Mouse (Mus musculus) right cerebral cortex, adult 2 months (tissue): ENCODE measurements around the gene Cfdp1.
"Not testable (repeated sequence)": the region's sequence is repeated elsewhere in the genome, so short reads cannot be mapped to it uniquely, and the experiment has no call there.

Source experiments
- DNase-seq, 2 experiments: peaks; one replicate each; pipeline ENCODE4 v3.0.0; 2021 to 2022; ENCODE audit warnings: low spot score in 2 of 2

Gene Cfdp1

DNA sequence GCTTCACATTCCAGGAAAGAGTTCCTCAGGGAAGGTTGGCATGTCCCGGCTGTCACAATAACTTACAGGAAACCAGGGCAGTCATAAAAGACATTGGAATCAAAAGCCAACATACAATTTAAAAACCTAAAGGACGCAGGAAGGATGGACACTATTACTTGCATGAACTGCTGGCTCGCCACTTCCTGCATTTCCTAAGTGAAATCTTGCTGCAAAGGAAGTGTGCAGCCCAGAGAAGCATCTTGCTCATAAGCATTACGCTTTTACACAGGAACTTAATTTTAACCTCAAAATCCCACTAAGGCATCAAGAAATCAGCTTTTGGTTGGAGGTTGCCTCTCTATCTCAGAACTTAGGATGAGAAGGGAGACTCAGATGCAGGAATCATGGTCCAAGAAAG lies 9.2 kb upstream of the Cfdp1 start:
- no peak for DNase-seq

DNA sequence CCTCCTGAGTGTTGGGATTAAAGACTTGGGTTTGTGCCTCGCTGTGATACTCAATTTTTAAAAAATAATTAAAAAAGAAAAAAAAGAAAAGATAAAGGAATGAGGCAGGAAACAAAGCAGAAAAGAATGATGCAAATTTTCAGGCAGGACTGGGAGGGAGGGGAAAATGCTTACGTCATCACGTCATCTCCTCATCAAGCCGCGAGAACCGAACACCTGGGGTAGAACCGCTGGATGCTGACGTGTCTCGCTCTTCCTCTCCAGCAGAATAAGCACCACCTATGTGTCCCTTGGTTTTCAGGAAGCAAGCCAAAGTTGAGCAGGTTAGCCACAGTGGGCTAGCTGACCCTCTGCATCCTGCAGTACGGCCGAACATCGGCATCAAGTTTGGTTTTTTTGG lies 1.9 kb upstream of the Cfdp1 start:
- no peak for DNase-seq

DNA sequence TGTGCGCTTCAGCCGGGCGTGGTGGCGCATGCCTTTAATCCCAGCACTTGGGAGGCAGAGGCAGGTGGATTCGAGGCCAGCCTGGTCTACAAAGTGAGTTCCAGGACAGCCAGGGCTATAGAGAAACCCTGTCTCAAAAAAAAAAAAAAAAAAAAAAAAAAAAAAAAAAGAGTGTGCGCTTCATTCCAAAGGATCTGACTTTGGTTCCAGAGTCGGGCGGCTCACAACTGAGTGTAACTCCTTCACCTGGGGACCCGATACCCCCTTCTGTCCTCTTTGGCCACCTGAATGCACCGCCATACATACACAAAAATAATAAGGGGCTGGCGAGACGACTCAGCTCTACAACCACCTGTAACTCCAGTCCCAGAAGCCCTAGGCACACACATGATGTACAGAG lies 872 bp downstream of the Cfdp1 start:
- DNase-seq = not testable (repeated sequence)

DNA sequence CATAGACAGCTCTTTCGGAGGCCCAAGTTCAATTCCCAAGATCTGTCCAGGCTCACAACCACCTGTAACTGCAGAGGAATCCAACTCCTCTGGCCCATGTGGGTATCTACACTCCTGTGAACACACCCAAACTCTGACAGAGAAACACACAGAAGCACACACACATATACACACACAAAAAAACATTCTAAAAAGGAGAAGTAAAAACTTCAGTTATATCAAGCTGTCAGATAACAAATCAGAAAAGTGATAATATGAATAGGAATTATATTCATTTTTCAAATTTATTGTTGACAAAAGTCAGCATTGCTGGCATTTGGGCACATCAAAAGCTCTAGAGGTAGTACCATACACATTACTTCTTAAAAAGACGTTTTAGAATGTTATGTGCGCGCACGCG lies 7.3 kb downstream of the Cfdp1 start:
- DNase-seq = no peak

DNA sequence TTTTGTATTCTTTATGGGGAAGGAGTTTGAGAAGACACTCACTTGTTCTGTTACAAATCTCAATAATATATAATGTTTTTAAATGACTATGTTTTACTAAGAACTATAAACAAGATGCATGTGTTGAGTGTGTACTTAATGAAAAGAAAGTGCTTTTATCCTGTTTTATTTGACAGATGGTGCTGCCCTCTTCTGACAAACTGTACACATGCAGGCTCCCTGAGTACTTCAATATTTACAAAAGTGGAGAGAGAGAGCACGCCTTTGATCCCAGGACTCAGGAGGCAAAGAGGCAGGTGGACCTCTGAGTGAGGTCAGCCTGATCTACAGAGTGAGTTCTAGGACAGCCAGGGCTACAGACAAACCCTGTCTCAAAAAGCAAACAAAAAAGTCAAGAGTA lies 18.6 kb downstream of the Cfdp1 start:
- no peak for DNase-seq

DNA sequence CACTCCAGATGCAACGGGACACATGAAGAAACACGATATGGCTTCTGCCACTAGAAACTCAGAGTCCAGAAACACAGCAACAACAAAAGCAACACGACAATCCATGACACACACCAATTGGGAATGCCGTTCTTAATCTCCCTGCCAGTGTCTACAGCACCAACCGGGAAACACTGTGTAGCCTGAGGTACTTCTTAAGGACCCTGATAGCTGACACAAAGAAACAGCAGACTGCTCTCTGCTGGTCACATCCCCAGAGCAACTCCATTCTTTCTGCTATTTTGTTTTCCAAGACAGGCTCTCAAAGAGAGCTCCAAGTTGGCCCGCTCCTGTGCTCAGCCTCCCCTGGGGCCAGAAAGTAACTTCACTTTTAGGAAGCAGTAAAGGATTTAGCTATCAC lies 20.1 kb downstream of the Cfdp1 start:
- DNase-seq = no peak

DNA sequence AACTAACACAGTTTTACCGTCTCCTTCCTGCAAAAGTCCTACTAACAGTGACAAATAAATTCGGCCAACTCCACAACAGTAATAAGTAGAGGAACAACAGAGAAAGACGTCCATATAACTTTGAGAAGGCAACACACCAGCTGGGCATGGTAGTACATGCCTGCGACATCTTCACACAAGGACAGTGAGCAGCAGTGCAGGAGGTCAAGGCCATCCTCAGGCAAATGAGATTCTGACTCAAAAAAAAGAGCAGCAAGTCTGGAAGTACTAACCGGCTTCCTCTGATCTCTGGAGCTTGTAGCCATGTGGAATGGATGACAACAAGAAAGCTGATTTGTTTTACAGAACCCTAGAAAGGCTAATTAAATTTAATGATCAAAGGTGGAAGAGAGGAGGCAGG lies 21.1 kb downstream of the Cfdp1 start:
- DNase-seq = no peak

DNA sequence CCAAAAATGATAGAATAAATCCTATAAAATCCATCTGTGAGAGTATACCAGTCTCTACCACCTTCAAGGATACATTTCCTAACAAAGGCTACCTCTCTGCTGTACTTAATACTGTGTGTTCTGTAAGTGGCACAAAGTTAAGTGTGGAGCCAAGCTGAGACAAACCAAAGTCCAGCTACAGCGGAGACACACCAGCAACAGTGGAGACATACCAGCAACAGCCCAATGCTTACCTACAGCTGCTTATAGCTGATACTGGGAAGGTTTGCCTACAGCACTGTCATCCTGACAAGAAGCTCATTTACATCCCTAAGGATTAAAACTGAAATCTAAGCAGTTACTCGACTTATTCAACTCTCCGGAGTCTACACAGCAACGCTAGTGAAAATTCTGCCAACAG lies 22.1 kb downstream of the Cfdp1 start:
- no peak for DNase-seq

DNA sequence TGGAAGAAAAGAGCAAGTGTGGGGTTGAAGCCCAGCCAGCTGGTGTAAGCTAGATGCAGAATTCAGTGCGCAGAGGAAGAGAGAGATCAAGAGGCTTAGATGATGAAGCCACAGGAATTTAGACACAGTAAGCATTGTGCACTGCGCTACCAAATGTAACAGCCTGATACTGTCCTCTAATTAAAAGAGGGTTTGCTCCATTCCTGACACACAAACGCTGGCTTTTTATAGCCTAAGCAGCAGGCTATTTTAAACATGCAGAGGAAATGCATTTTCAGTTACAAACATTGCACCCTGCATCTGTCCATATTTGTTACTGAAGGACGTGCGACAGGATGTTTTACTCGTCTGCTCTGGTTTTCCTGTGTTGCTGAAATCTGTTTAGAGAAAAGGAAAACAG lies 25.5 kb downstream of the Cfdp1 start:
- DNase-seq = no peak

DNA sequence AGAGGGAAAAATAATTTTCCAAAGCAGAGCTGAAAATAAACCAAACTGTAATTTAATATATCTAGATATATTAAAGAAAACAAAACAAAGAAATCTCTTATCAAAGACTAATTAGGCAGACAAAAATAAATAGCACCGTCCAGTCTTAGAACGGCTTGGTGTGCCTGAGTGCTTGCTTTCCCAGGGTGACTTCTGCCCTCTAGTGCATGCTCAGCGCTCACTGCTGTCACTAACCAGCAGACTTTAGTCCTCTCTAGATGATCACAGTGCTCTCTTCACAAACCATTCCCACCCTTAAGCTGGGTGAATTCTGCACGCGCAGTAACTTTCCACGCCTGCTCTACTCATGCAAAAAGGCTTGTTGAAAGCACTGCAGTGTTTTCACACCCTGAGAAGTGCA lies 28.9 kb downstream of the Cfdp1 start:
- DNase-seq = no peak

DNA sequence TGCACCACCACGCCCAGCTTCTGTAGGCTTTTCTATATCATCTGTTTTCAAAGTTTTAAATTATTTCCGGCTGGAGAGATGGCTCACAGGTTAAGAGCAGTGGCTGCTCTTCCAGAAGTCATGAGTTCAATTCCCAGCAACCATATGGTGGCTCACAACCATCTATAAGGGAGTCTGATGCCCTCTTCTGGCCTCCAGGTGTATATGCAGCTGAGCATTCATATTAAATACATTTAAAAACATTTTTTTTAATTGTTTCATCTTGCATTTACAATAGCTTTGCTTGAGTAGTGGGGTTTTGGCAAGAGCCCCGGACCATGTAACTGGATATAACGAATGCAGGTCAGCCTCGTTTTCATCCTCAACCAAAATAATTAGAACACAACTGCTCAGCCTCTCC lies 29.8 kb downstream of the Cfdp1 start:
- DNase-seq = no peak

DNA sequence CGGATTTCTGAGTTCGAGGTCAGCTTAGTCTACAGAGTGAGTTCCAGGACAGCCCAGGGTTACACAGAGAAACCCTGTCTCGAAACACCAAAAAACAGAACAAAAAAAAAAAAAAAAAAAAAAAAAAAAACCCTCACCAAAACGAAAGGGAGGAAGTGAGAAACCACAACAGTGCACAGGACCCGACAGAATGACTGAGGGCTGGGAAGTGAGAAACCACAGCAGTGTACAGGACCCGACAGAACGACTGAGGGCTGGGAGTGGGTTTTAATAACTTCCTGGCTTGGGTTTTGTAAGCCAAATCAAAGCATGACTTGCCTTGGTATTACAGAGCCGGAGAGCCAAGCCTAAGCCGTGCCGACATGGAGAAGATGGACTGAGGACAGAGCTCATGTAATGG lies 32.9 kb downstream of the Cfdp1 start:
- DNase-seq = no peak

DNA sequence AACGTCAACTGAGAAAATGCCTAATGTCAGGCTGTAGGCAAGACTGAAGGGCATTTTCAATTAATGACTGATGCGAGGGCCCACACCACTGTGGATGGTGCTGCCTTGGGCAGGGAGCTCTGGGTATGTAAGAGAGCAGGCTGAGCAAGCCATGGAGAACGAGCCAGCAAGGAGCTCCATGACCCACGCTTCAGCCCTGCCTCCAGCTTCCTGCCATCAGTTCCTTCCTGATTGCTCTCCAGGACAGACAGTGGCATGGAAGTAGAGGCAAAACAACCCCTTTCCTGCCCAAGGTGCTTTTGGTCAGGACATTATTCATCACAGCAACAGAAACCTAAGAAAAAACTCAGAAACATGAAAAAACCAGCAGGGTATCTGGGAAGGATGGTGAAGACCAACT lies 33.4 kb downstream of the Cfdp1 start:
- no peak for DNase-seq

DNA sequence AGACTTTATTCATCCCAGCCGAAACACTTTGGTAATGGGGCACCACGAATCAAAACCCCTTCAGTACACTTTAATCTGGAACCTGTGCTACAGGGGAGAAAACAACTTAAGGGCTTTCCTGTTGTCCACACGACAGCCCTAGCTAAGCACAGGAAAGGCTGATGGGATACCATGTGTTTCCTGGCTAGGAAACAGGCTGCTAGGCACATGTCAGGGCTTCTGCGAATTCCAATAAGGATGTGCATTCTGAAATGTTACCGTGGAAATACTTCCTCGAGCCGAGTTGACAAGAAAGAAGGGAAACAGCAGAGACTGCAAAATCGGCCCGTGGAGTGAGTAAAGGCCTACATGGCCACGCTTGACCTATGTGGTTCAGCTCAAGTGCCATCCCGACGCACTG lies 34.1 kb downstream of the Cfdp1 start:
- DNase-seq = no peak

DNA sequence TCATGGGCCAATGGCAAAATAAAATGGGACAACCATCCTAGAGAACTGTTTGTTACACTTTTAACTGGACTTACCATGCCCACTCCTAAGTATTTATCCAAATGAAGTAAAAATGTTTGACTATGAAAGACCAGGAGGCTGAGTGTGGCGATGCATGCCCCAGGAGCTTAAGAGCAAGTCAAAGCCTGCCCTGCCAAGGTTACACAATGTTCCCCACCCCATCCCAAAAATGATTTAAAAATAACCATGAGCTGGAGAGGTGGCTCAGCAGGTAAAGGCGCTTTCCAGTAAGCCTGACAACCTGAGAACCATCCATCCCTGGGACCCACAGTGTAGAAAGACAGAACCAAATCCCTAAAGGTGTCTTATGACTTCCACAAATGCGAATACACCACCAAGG lies 35.5 kb downstream of the Cfdp1 start:
- DNase-seq = no peak

DNA sequence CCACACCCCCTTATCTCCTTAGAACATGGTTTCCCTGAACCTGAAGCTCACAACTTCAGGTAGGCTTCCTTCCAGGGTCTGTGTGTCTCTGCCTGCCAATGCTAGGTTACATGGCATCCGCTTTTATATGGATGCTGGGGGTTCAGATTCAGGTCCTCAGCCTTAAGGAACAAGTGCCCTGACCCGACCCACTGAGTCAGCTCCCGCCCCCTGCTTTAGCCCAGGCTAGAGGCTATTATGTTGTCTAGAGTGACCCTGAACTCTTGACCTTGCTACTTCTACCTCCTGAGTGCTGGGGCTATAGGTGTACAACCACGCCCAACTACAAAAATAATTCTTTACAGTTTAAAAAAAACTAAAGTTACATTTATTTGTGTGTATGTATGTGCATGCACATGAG lies 39.0 kb downstream of the Cfdp1 start:
- DNase-seq = no peak

DNA sequence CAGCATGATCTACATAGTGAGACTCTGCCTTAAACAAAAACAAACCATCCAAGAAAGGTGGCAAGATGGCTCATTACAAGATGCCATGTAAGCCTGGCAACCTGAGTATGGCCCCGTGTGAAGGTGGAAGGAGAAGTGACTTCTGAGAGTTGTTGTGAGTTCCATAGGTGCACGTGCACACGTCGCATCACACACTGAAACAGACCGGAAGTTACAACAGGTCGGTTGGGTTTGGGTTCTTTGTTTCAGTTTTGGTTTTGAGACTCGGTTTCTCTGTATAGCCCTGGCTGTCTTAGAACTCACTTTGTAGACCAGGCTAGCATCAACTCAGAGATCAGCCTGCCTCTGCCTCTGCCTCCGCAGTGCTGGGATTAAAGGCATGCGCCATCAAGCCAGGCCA lies 40.3 kb downstream of the Cfdp1 start:
- DNase-seq = no peak

DNA sequence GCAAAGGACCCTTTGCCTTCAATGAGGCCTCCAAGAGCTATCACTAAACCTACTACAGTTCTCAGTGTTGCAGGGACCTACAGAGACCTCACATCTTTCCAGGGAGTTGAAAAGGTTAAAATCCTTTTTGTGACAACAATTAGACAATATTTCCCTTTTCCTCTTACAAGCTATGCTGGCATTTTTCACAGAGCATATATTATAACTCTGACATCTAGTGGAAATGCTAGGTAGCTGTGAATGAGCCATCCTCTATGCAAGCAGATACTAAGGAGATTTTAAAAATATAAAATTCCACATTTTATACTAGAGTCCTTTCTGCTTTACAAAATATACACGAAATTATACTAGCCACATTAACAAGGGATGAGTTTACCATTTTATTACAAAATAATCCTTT lies 41.3 kb downstream of the Cfdp1 start:
- DNase-seq = no peak

DNA sequence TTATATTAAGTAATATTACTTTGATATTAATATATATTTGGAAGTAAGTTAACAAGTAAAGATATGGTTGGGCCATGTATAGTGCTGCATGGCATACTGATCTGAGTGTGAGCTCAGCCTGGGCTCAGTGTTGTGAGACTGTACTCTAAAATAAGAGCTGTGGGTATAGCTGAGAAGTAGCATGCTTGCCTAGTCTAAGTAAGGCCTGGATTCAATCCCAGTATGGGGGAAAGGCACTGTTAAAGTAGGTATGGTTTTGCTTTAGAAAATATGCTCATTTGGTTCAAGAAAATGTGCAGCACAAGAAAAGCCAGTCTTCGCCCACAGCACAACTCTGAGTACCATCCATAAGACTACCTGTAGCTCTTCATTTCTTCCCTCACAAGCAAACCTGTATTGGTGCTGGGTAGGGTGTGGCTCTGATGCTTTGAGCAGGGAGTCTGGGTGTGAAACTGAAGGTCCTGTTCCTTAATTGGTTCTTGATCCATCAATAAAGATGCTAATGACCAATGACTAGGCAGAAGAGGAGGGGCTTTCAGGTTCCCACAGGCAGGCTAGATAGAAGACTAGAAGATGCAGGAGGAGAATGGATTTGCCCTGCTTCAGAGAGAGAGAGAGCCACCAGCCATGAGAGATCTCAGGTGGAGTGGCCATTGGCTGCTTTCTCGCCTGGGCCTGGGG lies 43.3 kb downstream of the Cfdp1 start:
- no peak for DNase-seq

DNA sequence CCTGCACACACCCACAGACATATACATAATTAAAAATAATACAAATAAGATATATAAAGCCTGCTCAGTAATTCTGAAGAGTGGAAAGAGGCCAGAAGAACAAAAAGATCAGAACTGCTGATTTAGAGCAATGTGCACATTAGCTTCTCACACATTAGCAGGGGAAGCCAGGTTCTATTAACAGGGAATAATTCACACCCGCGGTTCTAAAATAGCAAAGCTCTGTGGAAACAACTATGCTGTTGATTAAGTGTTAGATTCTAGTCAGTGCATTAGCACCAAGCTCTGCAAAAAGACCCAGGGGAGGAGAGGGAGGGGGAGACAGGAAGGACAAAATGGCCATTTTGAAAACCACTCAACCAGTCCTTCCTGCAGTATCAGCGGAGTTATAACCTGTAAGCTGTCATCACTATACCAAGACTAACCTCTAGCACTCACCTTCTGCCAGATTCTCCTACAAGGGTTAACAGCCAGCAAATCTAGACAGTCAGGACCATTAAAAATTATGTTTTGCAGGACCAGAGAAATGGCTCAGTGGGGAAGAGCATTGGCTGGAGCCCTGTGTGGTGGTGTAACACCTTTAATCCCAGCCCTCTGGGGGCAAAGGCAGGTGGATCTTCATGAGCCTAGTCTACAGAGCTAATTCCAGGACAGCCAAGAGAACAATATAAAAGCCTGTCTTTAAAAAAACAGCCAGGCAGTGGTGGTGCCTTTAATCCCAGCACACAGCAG lies 45.0 kb downstream of the Cfdp1 start:
- no peak for DNase-seq

DNA sequence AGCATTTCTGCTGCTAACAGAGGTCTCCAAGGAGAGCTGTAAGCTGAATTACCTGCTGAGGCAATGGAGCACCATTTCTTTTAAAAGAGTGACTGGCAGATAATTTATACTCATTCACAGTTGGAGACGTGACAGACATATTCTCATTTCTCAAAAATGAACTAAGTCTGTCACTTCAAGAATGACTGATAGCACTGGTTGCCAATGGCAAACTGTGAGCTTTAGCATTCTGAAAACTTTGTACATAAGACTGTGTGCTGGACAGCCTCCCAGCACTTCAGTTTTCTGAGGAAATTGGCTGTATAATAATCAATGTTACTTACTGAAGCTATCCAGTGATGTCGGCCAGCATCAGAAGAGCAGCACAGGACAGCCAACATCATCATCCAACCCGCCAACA lies 46.1 kb downstream of the Cfdp1 start:
- no peak for DNase-seq

DNA sequence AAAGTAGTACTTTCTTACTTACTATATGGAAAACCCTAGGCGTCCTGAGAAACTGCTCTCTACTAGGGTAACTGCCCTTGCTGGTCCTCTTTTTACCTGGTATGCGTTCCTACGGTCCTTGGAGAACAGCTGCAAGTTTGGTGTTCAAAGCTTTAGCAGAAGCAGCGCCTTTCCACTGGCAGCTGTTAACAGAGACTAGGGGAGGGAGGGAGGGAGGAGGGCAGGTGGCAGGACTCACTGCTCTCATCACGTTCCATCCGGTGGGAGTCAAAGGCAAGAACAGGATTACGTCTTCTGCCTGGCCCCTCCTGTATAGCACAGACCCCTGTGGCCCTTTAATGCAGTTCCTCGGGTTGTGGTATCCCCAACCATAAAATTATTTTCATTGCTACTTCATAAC lies 50.7 kb downstream of the Cfdp1 start:
- no peak for DNase-seq

DNA sequence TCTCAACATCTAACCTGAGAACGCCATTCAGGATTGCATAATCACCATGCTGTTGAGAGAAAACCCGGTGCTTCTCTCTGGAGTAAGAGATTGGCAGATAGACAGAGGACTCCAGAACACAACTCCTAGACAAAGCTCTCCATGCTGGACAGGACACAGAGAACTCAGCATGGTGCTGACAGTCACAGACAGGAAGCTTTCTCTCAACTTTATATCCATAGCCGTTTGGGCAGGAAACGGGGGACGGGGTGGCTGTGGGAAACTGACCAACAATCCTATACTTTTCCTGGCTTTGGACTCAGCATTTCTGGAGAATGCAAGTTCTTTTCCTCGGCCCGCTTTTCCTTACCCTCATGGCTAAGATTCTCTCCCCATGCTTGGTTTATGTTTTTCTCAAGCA lies 51.8 kb downstream of the Cfdp1 start:
- DNase-seq = no peak

DNA sequence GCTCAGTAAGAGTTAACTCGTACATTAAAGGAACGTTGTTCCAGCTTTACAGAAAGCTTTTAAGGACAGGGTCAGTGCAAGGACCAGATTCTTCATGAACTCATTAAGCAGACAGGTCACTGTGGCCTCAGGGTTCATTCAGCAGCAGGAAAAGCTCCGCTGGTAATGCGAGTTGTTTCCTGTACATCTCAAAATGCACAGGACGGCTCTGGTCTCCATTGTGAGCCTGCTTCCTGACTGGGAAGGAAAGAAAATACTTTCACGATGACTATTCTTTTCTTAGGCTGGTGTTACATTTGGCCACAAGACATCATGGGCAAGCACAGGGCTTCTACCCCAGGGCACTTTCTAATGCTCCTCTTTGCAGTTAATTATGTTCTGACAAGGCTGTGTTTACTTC lies 52.6 kb downstream of the Cfdp1 start:
- no peak for DNase-seq
